Mouse (Mus musculus): ENCODE data around the gene Galnt18.

Galnt18 gene

GRCm38 (mm10) chr7:111771251-111771801 is 8.5 kb downstream of the Galnt18 start:
- DNase-seq (ENCODE audit: low read depth, low spot score): no peak

GRCm38 (mm10) chr7:111770585-111770984 is 9.2 kb downstream of the Galnt18 start:
- DNase-seq (ENCODE audit: low read depth, low spot score): no peak

GRCm38 (mm10) chr7:111766145-111766767 is 13.5 kb downstream of the Galnt18 start:
- no peak for DNase-seq (ENCODE audit: low read depth, low spot score)

DNA sequence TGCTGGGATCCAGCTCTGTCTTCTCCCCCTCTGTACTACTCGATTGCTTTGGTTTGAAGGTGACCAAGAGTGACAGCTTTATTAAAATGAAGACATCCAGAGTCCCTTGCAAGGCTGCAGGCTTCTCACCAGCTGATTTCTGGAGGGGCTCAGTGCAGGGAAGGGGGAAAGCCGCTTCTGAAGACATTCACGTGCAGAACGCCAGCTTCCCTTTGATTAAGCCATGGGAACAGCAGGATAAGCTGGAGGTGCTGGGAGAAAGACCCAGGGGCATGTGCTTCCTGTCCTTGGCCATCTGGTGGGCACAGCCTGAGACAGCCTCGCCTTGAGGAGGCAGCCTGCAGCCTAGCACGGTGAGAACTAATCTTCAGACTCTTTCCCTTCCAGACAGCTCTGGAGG is 17.0 kb downstream of the Galnt18 start:
- DNase-seq (ENCODE audit: low read depth, low spot score): no peak

DNA sequence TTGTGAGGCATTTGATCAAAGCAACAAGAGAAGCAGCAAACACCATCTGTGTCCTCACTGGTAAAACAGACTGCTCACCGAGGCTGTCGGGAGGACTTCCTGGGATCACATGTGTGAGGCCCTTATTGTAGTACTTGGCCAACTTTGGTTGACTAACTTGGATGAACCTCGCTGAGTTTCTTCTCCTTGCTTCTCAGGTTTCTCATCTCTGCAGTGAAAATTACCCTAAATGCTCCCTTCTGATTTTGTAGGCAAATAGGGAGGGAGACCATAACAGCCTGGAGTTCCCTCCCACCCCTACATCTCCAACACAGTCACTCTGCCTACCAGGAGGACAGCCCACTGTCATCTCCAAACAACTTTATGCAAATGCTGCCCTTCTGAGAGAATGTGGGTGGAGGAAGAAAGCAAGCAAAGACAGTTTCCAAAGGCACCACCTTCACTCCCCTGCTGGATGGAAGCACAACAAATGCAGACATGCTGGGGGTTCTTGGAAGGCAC is 31.2 kb downstream of the Galnt18 start:
- no peak for DNase-seq (ENCODE audit: low read depth, low spot score)

- DNase-seq (ENCODE audit: low read depth, low spot score): peak; percentile 24
Observed at GRCm38 (mm10) chr7:111744770-111745169, 35.0 kb downstream of the Galnt18 start.

GRCm38 (mm10) chr7:111741595-111741994 is 38.2 kb downstream of the Galnt18 start:
- DNase-seq (ENCODE audit: low read depth, low spot score): no peak

- DNase-seq (ENCODE audit: low read depth, low spot score): no peak
Observed at GRCm38 (mm10) chr7:111740091-111740490, 39.7 kb downstream of the Galnt18 start.

- no peak for DNase-seq (ENCODE audit: low read depth, low spot score)
Observed at GRCm38 (mm10) chr7:111739371-111739765, 40.4 kb downstream of the Galnt18 start.

DNA sequence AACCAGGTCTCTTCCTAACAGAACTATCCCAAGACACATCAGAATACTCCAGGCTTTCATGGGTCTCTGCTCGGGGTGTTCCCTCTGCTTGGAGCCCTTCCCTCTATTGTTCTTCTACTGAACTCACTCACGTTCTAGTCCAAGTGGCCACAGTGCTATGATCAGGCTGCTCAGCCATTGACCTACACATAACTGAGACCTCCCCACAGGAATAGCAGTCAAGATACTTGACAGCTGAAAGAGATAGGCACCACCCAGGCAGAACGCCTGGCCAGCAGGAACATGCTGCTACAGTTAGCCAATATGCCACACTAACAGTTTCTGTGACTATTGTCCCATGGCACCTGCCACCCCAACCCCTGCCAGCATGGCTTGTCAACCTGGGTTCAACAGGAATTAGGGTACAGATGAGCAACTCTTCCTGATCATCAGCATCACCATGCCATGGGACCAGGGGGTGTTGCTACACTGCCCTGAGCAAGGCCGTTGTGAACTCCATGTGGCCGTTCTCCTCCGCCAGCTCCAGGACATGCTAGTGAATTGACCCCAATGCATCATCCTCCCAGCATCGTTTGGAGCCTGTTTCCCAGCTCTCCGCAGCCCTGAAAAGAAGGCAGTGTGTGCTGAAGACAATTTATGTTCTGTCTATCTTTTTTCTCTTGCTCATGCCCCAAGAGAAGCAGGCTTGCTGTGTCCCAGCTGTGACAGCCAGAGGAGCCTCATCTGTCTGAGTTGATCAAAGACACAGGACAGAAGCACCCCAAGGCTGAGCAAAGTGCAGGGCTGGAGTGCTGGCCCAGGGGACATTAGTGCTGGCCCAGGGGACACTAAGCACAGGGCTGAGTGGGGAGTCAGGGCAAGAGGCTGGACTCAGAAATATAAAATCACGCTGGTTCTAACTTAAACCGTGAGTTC is 41.1 kb downstream of the Galnt18 start:
- no peak for DNase-seq (ENCODE audit: low read depth, low spot score)

GRCm38 (mm10) chr7:111737426-111737825 is 42.4 kb downstream of the Galnt18 start:
- DNase-seq (ENCODE audit: low read depth, low spot score): no peak

DNA sequence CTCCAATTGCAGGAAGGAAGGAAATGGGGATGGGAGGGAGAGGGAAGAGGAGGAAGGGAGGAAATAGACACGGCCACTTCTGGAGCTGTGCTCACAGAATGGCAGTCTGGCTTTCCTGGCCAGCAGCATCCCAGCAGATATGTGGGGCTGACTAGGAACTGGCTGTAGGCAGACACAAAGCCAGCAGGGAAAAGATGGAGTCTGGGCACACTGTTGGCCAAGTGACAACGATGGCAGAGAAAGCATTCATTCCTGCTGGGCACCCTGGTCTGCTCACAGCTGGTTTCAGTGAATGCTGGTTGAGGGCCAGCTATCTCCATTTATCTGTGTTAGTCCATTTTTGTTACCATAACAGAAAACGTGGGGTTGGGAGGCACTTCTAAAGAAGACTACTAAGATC is 43.4 kb downstream of the Galnt18 start:
- no peak for DNase-seq (ENCODE audit: low read depth, low spot score)

- DNase-seq (ENCODE audit: low read depth, low spot score): no peak
Observed at GRCm38 (mm10) chr7:111730346-111731269, 49.2 kb downstream of the Galnt18 start.

- DNase-seq (ENCODE audit: low read depth, low spot score): no peak
Observed at GRCm38 (mm10) chr7:111726928-111727327, 52.8 kb downstream of the Galnt18 start.

DNA sequence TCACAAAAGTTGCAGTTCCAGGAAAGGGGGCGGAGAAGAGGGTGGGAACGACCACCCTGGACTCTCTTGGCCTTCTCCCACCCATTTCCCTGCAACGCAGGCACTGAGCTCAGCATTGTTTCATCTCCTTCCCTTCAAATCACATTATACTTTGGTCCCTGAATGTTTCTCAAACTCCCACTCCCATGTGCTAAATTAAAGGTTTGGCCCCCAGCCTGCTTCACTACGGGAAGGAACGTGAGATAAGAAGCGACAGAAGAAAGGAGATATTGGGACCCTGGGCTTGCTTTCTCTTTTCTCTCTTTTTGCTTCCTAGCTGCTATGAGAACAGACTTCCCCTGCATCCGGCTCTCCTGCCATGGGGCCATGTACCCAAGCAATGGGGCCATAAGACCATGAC is 55.0 kb downstream of the Galnt18 start:
- no peak for DNase-seq (ENCODE audit: low read depth, low spot score)

DNA sequence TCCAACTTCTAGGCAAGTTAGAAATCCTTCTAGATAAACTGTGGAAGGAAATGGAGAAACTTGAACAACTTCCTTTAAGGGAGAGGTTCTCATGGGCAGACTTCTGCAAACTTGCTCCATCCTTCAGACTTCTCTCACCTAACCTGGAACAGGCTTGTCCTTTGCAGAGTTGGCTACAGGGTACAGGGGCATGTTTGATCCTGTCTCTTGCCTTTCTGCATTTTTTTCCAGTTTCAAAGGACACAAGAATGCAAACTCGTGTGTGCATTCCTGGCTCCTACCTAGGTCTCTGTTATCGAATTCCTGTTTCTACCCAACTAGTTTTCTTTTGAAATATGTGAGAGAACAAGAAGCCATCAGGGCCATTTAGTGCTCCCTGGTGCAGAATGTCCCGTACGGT is 55.8 kb downstream of the Galnt18 start:
- DNase-seq (ENCODE audit: low read depth, low spot score): no peak

DNA sequence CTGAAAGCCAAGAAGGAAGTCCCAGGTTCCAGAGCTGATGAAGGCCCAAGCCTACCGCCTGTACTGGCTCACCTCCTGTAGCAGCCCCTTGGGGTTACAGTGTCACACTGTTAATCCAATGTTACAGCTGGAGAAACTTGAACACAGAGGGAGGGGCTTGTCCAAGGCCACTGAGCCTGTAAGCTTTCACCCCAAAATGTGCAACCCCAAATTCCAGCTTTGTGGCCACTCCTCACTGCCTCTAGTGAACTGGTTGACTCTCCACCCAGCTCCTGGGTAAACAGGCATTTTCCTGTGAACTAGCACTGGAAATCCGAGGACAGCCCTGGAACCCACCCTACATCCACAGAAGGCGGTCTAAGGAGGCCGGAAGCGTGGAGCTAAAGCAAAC is 58.5 kb downstream of the Galnt18 start:
- no peak for DNase-seq (ENCODE audit: low read depth, low spot score)

GRCm38 (mm10) chr7:111720511-111721307 is 59.1 kb downstream of the Galnt18 start:
- no peak for DNase-seq (ENCODE audit: low read depth, low spot score)

- DNase-seq (ENCODE audit: low read depth, low spot score): peak; percentile 1
Observed at GRCm38 (mm10) chr7:111718900-111719299, 60.9 kb downstream of the Galnt18 start.

DNA sequence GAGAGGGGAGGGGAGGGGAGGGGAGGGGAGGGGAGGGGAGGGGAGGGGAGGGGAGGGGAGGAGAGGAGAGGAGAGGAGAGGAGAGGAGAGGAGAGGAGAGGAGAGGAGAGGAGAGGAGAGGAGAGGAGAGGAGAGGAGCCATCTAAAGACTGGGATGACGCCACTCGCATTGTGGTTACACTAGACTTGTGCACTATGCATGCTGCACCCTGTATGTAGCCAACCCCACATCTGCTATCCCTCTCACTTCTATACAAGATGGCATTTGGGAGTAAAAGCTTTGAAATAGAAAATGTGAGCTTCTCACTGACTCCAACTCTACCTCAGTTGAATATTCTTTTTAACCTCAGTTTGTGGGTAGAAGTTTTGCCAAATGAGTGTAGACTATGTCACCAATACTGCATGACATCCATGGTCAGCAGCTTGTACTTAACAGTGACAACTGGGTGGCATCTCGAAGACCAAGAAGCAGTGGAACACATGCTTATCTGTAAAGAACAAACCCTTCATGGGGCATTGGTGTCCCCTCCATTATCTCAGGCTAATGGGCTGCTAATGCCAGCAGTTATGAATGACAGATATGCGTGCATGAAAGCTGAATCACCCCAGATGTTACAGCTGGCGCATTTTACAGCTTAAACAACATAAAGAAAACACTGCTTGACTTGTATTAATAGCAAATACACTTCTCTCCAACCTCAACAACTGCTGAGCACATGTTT is 65.0 kb downstream of the Galnt18 start:
- DNase-seq (ENCODE audit: low read depth, low spot score): no peak

All from R1 (cell line).